Mouse (Mus musculus): Measurements from ENCODE around the gene Tgif1. TPM values are rescaled to one million over a fixed set of nuclear protein-coding genes. Genes with fewer than 3 reads are reported as not detected.
"Not testable (repeated sequence)": the region's sequence is repeated elsewhere in the genome, so short reads cannot be mapped to it uniquely, and the experiment has no call there.

Gene Tgif1
- polyA plus RNA-seq, 1 experiment from 2014 or later: 53.0 TPM

GRCm38 (mm10) chr17:70829217-70829616 is 24.1 kb downstream of the Tgif1 start:
- no peaks in the 10 kb centered on the region for H3K36me3 ChIP-seq (ENCODE audit: control insufficient read depth, insufficient read depth, low read length)
- WGBS: 81% methylated on average over 6 of the region's 6 CpGs
- no peak overlapping the region for H3K27ac ChIP-seq (ENCODE audit: low read depth, low read length)
- ATAC-seq (ENCODE audit: low FRiP score) (no peak), DNase-seq (ENCODE audit: low spot score, missing footprints) (no peak)
- H3K4me1 ChIP-seq (ENCODE audit: control insufficient read depth, insufficient read depth, low read length): no peaks in the 10 kb centered on the region
- no peak overlapping the region for H3K4me2 ChIP-seq
- no peak overlapping the region for H3K9ac ChIP-seq (ENCODE audit: low read length)
- H3K4me3 ChIP-seq (ENCODE audit: low read depth, low read length): no peak overlapping the region
- no peaks in the 10 kb centered on the region for H3K9me3 ChIP-seq (ENCODE audit: control insufficient read depth, low read length)
- peaks cover 2% of the 10 kb centered on the region; the same call in 1 of the 2 replicates for H3K27me3 ChIP-seq (ENCODE audit: control insufficient read depth, insufficient read depth, low read length)

GRCm38 (mm10) chr17:70828569-70828968 is 24.8 kb downstream of the Tgif1 start:
- H3K4me1 ChIP-seq (ENCODE audit: control insufficient read depth, insufficient read depth, low read length): no peaks in the 10 kb centered on the region
- peaks cover 2% of the 10 kb centered on the region; the same call in 1 of the 2 replicates for H3K27me3 ChIP-seq (ENCODE audit: control insufficient read depth, insufficient read depth, low read length)
- H3K4me3 ChIP-seq (ENCODE audit: low read depth, low read length): no peak overlapping the region
- no peak overlapping the region for H3K27ac ChIP-seq (ENCODE audit: low read depth, low read length)
- H3K9ac ChIP-seq (ENCODE audit: low read length): no peak overlapping the region
- no peak overlapping the region for H3K4me2 ChIP-seq
- ATAC-seq (ENCODE audit: low FRiP score): no peak
- 90% methylated on average over 2 of the region's 2 CpGs for WGBS
- no peak for DNase-seq (ENCODE audit: low spot score, missing footprints)
- no peaks in the 10 kb centered on the region for H3K36me3 ChIP-seq (ENCODE audit: control insufficient read depth, insufficient read depth, low read length)
- H3K9me3 ChIP-seq (ENCODE audit: control insufficient read depth, low read length): no peaks in the 10 kb centered on the region

GRCm38 (mm10) chr17:70828180-70828528 is 25.2 kb downstream of the Tgif1 start:
- Histone ChIP-seq H3K9me3 (ENCODE audit: control insufficient read depth, low read length) (no peaks in the 10 kb centered on the region), H3K27ac (ENCODE audit: low read depth, low read length) (no peak overlapping the region), H3K27me3 (ENCODE audit: control insufficient read depth, insufficient read depth, low read length) (no peaks in the 10 kb centered on the region), H3K9ac (ENCODE audit: low read length) (no peak overlapping the region), H3K4me2 (no peak overlapping the region), H3K4me3 (ENCODE audit: low read depth, low read length) (no peak overlapping the region), H3K36me3 (ENCODE audit: control insufficient read depth, insufficient read depth, low read length) (no peaks in the 10 kb centered on the region), H3K4me1 (ENCODE audit: control insufficient read depth, insufficient read depth, low read length) (no peaks in the 10 kb centered on the region)
- ATAC-seq (ENCODE audit: low FRiP score): no peak
- 65% methylated on average over 4 of the region's 4 CpGs for WGBS
- no peak for DNase-seq (ENCODE audit: low spot score, missing footprints)

- H3K9ac ChIP-seq (ENCODE audit: low read length); DNase-seq (ENCODE audit: low spot score, missing footprints); H3K36me3 ChIP-seq (ENCODE audit: control insufficient read depth, insufficient read depth, low read length); ATAC-seq (ENCODE audit: low FRiP score); H3K4me1 ChIP-seq (ENCODE audit: control insufficient read depth, insufficient read depth, low read length); H3K4me3 ChIP-seq (ENCODE audit: low read depth, low read length); H3K27me3 ChIP-seq (ENCODE audit: control insufficient read depth, insufficient read depth, low read length); H3K9me3 ChIP-seq (ENCODE audit: control insufficient read depth, low read length); H3K27ac ChIP-seq (ENCODE audit: low read depth, low read length); H3K4me2 ChIP-seq: not testable (repeated sequence)
- WGBS: 89% methylated on average over 11 of the region's 11 CpGs
Measured at GRCm38 (mm10) chr17:70827463-70828179, 25.7 kb downstream of the Tgif1 start.

- no peaks in the 10 kb centered on the region for H3K27me3 ChIP-seq (ENCODE audit: control insufficient read depth, insufficient read depth, low read length)
- H3K9ac ChIP-seq (ENCODE audit: low read length): no peak overlapping the region
- no peaks in the 10 kb centered on the region for H3K4me1 ChIP-seq (ENCODE audit: control insufficient read depth, insufficient read depth, low read length)
- WGBS: 84% methylated on average over 12 of the region's 12 CpGs
- DNase-seq (ENCODE audit: low spot score, missing footprints) (no peak), ATAC-seq (ENCODE audit: low FRiP score) (no peak)
- no peak overlapping the region for H3K4me3 ChIP-seq (ENCODE audit: low read depth, low read length)
- no peak overlapping the region for H3K27ac ChIP-seq (ENCODE audit: low read depth, low read length)
- H3K4me2 ChIP-seq: no peak overlapping the region
- H3K9me3 ChIP-seq (ENCODE audit: control insufficient read depth, low read length): no peaks in the 10 kb centered on the region
- no peaks in the 10 kb centered on the region for H3K36me3 ChIP-seq (ENCODE audit: control insufficient read depth, insufficient read depth, low read length)
Measured at GRCm38 (mm10) chr17:70826227-70826626, 27.1 kb downstream of the Tgif1 start.

- Histone ChIP-seq H3K27ac (ENCODE audit: low read depth, low read length) (no peak overlapping the region), H3K4me2 (no peak overlapping the region), H3K36me3 (ENCODE audit: control insufficient read depth, insufficient read depth, low read length) (no peaks in the 10 kb centered on the region), H3K9me3 (ENCODE audit: control insufficient read depth, low read length) (no peaks in the 10 kb centered on the region), H3K4me3 (ENCODE audit: low read depth, low read length) (no peak overlapping the region), H3K9ac (ENCODE audit: low read length) (no peak overlapping the region), H3K27me3 (ENCODE audit: control insufficient read depth, insufficient read depth, low read length) (peaks cover 20% of the 10 kb centered on the region), H3K4me1 (ENCODE audit: control insufficient read depth, insufficient read depth, low read length) (peaks cover 3% of the 10 kb centered on the region; the same call in 1 of the 2 replicates)
- DNase-seq (ENCODE audit: low spot score, missing footprints) (no peak), ATAC-seq (ENCODE audit: low FRiP score) (no peak)
- 84% methylated on average over 8 of the region's 8 CpGs for WGBS
Measured at GRCm38 (mm10) chr17:70823083-70823482, 30.3 kb downstream of the Tgif1 start.

- peaks cover 39% of the 10 kb centered on the region for H3K27me3 ChIP-seq (ENCODE audit: control insufficient read depth, insufficient read depth, low read length)
- peak; percentile 93 for DNase-seq (ENCODE audit: low spot score, missing footprints)
- peak; percentile 87 for ATAC-seq (ENCODE audit: low FRiP score)
- 2% methylated on average over 48 of the region's 51 CpGs for WGBS
- H3K36me3 ChIP-seq (ENCODE audit: control insufficient read depth, insufficient read depth, low read length): no peaks in the 10 kb centered on the region
- H3K9ac ChIP-seq (ENCODE audit: low read length): peak overlapping the region; percentile 61
- peak overlapping the region; percentile 72 for H3K4me2 ChIP-seq
- no peak overlapping the region for H3K27ac ChIP-seq (ENCODE audit: low read depth, low read length)
- H3K4me1 ChIP-seq (ENCODE audit: control insufficient read depth, insufficient read depth, low read length): peaks cover 5% of the 10 kb centered on the region
- H3K9me3 ChIP-seq (ENCODE audit: control insufficient read depth, low read length): no peaks in the 10 kb centered on the region
- peak overlapping the region; percentile 37 for H3K4me3 ChIP-seq (ENCODE audit: low read depth, low read length)
Measured at GRCm38 (mm10) chr17:70817862-70818451, 35.4 kb downstream of the Tgif1 start.

GRCm38 (mm10) chr17:70815001-70815400 is 38.3 kb downstream of the Tgif1 start:
- 57% methylated on average over 8 of the region's 8 CpGs for WGBS
- no peak for DNase-seq (ENCODE audit: low spot score, missing footprints)
- no peak for ATAC-seq (ENCODE audit: low FRiP score)
- H3K9ac ChIP-seq (ENCODE audit: low read length): no peak overlapping the region
- no peaks in the 10 kb centered on the region for H3K9me3 ChIP-seq (ENCODE audit: control insufficient read depth, low read length)
- peaks cover 10% of the 10 kb centered on the region for H3K4me1 ChIP-seq (ENCODE audit: control insufficient read depth, insufficient read depth, low read length)
- no peaks in the 10 kb centered on the region for H3K36me3 ChIP-seq (ENCODE audit: control insufficient read depth, insufficient read depth, low read length)
- no peak overlapping the region for H3K27ac ChIP-seq (ENCODE audit: low read depth, low read length)
- H3K27me3 ChIP-seq (ENCODE audit: control insufficient read depth, insufficient read depth, low read length): peaks cover 34% of the 10 kb centered on the region
- H3K4me2 ChIP-seq: no peak overlapping the region
- no peak overlapping the region for H3K4me3 ChIP-seq (ENCODE audit: low read depth, low read length)

GRCm38 (mm10) chr17:70810795-70811194 is 42.6 kb downstream of the Tgif1 start:
- H3K4me3 ChIP-seq (ENCODE audit: low read depth, low read length): no peak overlapping the region
- no peak overlapping the region for H3K27ac ChIP-seq (ENCODE audit: low read depth, low read length)
- H3K4me2 ChIP-seq: no peak overlapping the region
- H3K36me3 ChIP-seq (ENCODE audit: control insufficient read depth, insufficient read depth, low read length): no peaks in the 10 kb centered on the region
- WGBS: 87% methylated on average over 5 of the region's 5 CpGs
- no peak overlapping the region for H3K9ac ChIP-seq (ENCODE audit: low read length)
- DNase-seq (ENCODE audit: low spot score, missing footprints): no peak
- H3K27me3 ChIP-seq (ENCODE audit: control insufficient read depth, insufficient read depth, low read length): peaks cover 2% of the 10 kb centered on the region; the same call in 1 of the 2 replicates
- no peaks in the 10 kb centered on the region for H3K9me3 ChIP-seq (ENCODE audit: control insufficient read depth, low read length)
- no peak for ATAC-seq (ENCODE audit: low FRiP score)
- peaks cover 5% of the 10 kb centered on the region for H3K4me1 ChIP-seq (ENCODE audit: control insufficient read depth, insufficient read depth, low read length)

Data from midbrain, embryonic 11.5 days (tissue).